Mouse (Mus musculus) monocyte, adult 59 days (primary cell): ENCODE data around the gene Gm47429. TPM values are rescaled to one million over a fixed set of nuclear protein-coding genes. Genes with fewer than 3 reads are reported as not detected.

ENCODE experiments used
- total RNA-seq, 2 experiments: library from RNA; stranded (reverse); gene quantifications; one replicate each; pipeline ENCODE4 v1.2.4; 2023

The Gm47429 gene
- not detected for total RNA-seq

DNA sequence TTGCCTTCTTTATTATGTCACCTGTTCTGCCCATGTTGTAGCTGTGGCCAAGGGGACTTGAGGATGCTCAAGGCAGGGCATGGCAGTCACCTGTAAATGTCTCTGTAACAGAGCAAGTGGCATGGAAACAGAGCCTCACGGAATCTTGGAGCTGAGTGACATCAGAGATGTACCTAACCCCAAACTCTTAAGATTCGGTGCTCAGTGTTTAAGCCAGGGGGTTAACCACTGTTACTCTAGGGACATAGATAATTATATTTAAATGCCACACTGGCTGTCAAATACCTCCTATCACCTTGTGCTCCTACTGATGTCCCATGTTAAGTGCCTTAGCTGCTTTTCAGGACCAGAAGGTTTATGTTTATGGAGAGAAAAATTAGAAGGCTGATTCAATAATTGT, at the start of gene Gm47429:
Gene Gm47429, minus strand, starts transcription at position 101 of the 400 bp plus-strand sequence.

DNA sequence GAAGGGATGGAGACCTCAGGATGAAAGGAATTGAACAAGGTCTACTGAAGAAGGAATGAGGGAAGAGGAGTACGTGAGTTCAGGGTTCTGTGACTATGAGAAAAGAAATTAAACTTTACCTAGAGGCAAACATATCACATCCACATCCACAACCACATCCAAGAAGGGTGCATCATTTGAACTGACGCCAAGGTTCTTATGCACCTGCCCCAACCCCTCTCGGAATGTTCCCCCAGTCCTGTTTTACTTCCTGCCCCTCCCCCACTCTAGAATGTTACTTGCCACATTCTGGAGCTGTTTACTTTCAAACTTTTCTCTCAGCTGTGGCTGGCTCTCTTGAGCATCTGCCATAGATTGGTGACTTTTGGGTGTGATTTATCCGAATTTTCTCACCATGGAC, 23.3 kb upstream of the Gm47429 start, which contains the start of gene Nutm2:
Gene Nutm2, plus strand, starts transcription at position 301 of the 400 bp plus-strand sequence.

GRCm38 (mm10) chr13:50417389-50418183, 26.1 kb downstream of the Gm47429 start, which contains the start of gene Fbxw17:
Fbxw17 (plus strand) TSS chr13:50417864.

Other genes with a start within 250 kb of the Gm47429 start
- not detected for gene Gm906, start 193.6 kb downstream of the Gm47429 start, total RNA-seq
- 10 to 100 TPM in 1 of 2 experiments, 1 to 10 TPM in 1; 8.6 to 18.1 TPM for gene Fbxw17, start 26.0 kb downstream of the Gm47429 start, total RNA-seq
- gene Nutm2, start 23.4 kb upstream of the Gm47429 start, total RNA-seq = not detected
- gene Gm904, start 199.3 kb upstream of the Gm47429 start, total RNA-seq = not detected